Mouse (Mus musculus): ENCODE measurements around the gene Rspo4. TPM values are rescaled to one million over a fixed set of nuclear protein-coding genes. Genes with fewer than 3 reads are reported as not detected.

Rspo4 gene
- polyA plus RNA-seq, 1 experiment from 2014 or later = not detected

Other genes with a start within 250 kb of the Rspo4 start
- gene Snph, start 210.3 kb upstream of the Rspo4 start, polyA plus RNA-seq (2014; fragmentation: Nextera tagmentation; extraction: Ambion mirVana) = 0.31 TPM in 2 replicates
- gene Rad21l, start 174.4 kb upstream of the Rspo4 start, polyA plus RNA-seq (2014; fragmentation: Nextera tagmentation; extraction: Ambion mirVana) = not detected in 2 replicates
- gene Tmem74b, start 140.9 kb upstream of the Rspo4 start, polyA plus RNA-seq (2014; fragmentation: Nextera tagmentation; extraction: Ambion mirVana) = 1.1 and 1.9 TPM in 2 replicates
- 30.9 and 33.7 TPM in 2 replicates for gene Psmf1, start 98.7 kb upstream of the Rspo4 start, polyA plus RNA-seq (2014; fragmentation: Nextera tagmentation; extraction: Ambion mirVana)
- gene Angpt4, start 68.3 kb downstream of the Rspo4 start, polyA plus RNA-seq (2014; fragmentation: Nextera tagmentation; extraction: Ambion mirVana) = 0.32 TPM in 1 of 2 replicates, not detected in the other
- gene Fam110a, start 137.3 kb downstream of the Rspo4 start, polyA plus RNA-seq (2014; fragmentation: Nextera tagmentation; extraction: Ambion mirVana) = 8.3 and 9.3 TPM in 2 replicates
- gene Slc52a3, start 153.6 kb downstream of the Rspo4 start, polyA plus RNA-seq (2014; fragmentation: Nextera tagmentation; extraction: Ambion mirVana) = 0.09 and 0.22 TPM in 2 replicates
- gene Scrt2, start 238.6 kb downstream of the Rspo4 start, polyA plus RNA-seq (2014; fragmentation: Nextera tagmentation; extraction: Ambion mirVana) = not detected in 2 replicates

Data from heart, embryonic 14.5 days (tissue).